Mouse (Mus musculus): ENCODE results near the gene Sema6b. TPM values are rescaled to one million over a fixed set of nuclear protein-coding genes. Genes with fewer than 3 reads are reported as not detected.

Sema6b gene
- polyA plus RNA-seq, 1 experiment from 2014 or later = 16.2 TPM

- Histone ChIP-seq H3K36me3 (no peaks in the 10 kb centered on the region), H3K27me3 (replicated peaks) (peaks cover 17% of the 10 kb centered on the region), H3K4me2 (peak overlapping the region; percentile 73), H3K27ac (replicated peaks) (no peak overlapping the region), H3K4me1 (peaks cover 46% of the 10 kb centered on the region), H3K4me3 (replicated peaks) (peak overlapping the region; percentile 47), H3K9ac (replicated peaks) (peak overlapping the region; percentile 42), H3K9me3 (replicated peaks) (no peaks in the 10 kb centered on the region)
- ATAC-seq (ENCODE audit: low FRiP score) = peak; percentile 65
- WGBS = under 1% methylated on average over 36 of the region's 47 CpGs
These were observed 1.8 kb upstream of the Sema6b start for GRCm38 (mm10) chr17:56141702-56142605.

- WGBS = 5% methylated on average over 21 of the region's 21 CpGs
- Histone ChIP-seq H3K4me2 (peak overlapping the region; percentile 76), H3K27me3 (replicated peaks) (peaks cover 8% of the 10 kb centered on the region), H3K36me3 (no peaks in the 10 kb centered on the region), H3K4me1 (peaks cover 62% of the 10 kb centered on the region), H3K27ac (replicated peaks) (peak overlapping the region; percentile 84), H3K9me3 (replicated peaks) (no peaks in the 10 kb centered on the region), H3K4me3 (replicated peaks) (peak overlapping the region; percentile 90), H3K9ac (replicated peaks) (peak overlapping the region; percentile 91)
- peak; percentile 43 for ATAC-seq (ENCODE audit: low FRiP score)
These were observed 788 bp downstream of the Sema6b start for GRCm38 (mm10) chr17:56139355-56139754.

DNA sequence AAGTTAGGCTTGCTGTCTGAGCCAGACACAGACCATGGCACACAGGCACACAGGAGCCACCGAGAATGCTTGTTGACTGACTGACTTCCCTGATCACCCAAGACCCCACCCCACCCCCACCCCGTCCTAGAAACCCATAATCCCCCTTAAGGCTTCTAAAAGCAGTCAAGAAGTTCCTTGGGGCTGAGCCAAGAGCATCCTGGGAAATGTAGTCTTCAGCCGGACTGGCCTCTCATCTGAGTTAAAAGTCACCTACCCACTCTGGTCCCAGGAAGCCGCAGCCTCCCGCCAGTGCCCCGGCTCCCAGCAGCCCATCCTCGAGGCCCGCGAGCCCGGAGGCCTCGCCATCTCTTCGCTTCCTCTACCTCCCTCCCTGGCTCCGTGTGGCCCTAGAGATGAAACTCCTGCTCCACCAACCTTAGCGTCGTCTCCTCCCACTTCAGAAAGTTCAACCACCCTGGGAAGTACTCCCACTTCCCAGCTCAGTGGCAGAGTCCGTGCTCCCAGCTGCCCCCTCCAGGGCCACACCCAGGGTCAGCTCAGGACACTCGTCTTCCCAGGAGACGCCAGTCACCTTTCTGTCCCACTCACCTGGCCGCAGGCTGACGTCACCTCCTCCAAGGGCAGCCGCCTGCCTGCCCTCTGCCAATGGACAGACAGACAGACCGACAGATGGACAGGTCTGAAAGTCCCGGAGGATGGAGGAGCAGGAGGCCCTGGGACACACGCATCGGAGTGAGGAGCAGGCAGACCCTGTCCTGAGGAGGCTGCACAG lies 2.1 kb downstream of the Sema6b start:
- H3K4me1 ChIP-seq = peaks cover 75% of the 10 kb centered on the region

GRCm38 (mm10) chr17:56136558-56136957 lies 3.6 kb downstream of the Sema6b start:
- Histone ChIP-seq H3K27ac (replicated peaks) (no peak overlapping the region), H3K4me2 (no peak overlapping the region), H3K4me1 (peaks cover 69% of the 10 kb centered on the region), H3K27me3 (replicated peaks) (peaks cover 7% of the 10 kb centered on the region), H3K4me3 (replicated peaks) (no peak overlapping the region), H3K9ac (replicated peaks) (no peak overlapping the region), H3K9me3 (replicated peaks) (no peaks in the 10 kb centered on the region), H3K36me3 (0 out of 2 replicates have a peak, but pooled peaks cover 3% of the 10 kb centered on the region)
- ATAC-seq (ENCODE audit: low FRiP score) = no peak
- 93% methylated on average over 7 of the region's 7 CpGs for WGBS

More for the DNA sequence above, 2.1 kb downstream of the Sema6b start:
- H3K9ac ChIP-seq (replicated peaks) = peak overlapping the region; percentile 23; the same call in 1 of the 2 replicates
- H3K4me3 ChIP-seq (replicated peaks) = peak overlapping the region; percentile 90
- peaks cover 8% of the 10 kb centered on the region for H3K27me3 ChIP-seq (replicated peaks)
- no peaks in the 10 kb centered on the region for H3K36me3 ChIP-seq
- no peak for ATAC-seq (ENCODE audit: low FRiP score)
- no peak overlapping the region for H3K27ac ChIP-seq (replicated peaks)
- no peaks in the 10 kb centered on the region for H3K9me3 ChIP-seq (replicated peaks)
- 20% methylated on average over 25 of the region's 25 CpGs for WGBS
- H3K4me2 ChIP-seq = peak overlapping the region; percentile 76

DNA sequence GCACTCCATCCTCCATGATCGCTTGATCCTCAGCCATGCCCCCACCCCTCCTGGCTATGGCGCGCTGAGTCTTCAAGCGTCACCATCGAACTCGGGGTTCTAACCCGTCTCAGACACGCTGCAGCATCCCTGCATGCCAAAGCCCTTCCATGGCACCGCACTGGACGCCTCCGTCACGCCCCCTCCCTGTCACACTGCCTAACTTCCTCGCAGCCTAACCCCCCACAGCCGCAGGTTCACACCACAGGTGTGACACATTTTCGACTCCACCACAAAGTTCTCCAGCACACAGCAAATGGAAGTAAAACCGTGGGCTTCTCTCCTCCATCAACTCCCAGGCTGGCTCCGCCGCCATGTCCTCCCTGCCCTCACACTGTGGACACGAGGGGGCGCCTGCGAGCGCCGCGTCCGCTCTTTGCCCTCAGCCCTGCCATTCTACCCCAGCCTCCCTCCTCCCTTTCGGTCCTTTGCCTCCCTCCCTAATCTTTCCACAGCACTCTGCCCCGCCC lies 5.6 kb downstream of the Sema6b start:
- H3K4me2 ChIP-seq = peak overlapping the region; percentile 53
- 2% methylated on average over 27 of the region's 27 CpGs for WGBS
- peak overlapping the region; percentile 20 for H3K4me3 ChIP-seq (replicated peaks)
- no peaks in the 10 kb centered on the region for H3K9me3 ChIP-seq (replicated peaks)
- peaks cover 61% of the 10 kb centered on the region for H3K4me1 ChIP-seq
- ATAC-seq (ENCODE audit: low FRiP score) = no peak
- H3K9ac ChIP-seq (replicated peaks) = no peak overlapping the region; the same call in 1 of the 2 replicates
- 0 out of 2 replicates have a peak overlapping the region, but pooled peaks have one; percentile 18 for H3K27ac ChIP-seq (replicated peaks)
- peaks cover 23% of the 10 kb centered on the region for H3K36me3 ChIP-seq
- no peaks in the 10 kb centered on the region for H3K27me3 ChIP-seq (replicated peaks)

DNA sequence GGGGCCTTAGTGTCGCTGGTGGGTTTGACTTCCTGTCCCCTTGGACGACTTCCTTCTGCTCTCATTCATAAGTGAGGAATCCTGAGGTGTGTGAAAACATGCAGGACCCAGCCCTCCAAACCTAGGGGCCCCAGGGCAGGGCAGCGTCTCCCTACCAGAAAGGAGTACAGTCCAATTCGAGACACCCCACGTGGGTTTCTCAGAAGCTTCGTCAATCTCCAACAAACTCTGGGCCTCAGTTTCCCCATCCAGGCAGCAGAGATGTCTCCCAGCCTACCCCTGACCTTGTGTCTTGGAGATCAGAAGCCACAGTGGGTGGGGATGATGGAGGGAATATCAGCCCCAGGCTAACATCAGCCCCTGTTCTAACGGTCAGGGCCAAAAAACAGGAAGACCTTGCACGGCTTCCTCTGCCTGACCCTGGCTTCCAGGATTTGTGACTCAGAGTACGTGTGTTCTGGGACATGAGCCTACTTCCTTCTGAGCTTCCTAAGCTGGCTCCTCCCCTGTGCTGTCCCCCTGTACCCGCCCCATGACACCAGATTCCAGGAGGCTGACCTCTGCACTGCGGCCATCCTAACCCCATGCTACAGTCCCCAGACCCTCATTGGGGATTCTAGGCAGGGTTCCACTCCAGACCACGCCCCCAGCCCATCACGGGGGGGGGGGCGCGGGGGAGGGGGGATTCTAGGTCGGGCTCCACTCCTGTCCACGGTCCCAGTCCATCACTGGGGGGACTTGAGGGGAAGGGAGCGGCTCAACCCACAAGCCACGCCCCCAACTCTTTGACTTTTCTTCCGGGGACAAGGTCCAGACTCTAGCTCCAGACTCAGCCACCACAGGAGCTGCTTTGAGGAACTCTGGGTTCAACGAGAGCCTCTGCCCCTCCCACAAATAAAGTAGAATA lies 6.4 kb downstream of the Sema6b start:
- Histone ChIP-seq H3K27ac (replicated peaks) (peak overlapping the region; percentile 24), H3K4me1 (peaks cover 53% of the 10 kb centered on the region), H3K4me3 (replicated peaks) (peak overlapping the region; percentile 20), H3K4me2 (peak overlapping the region; percentile 53), H3K9me3 (replicated peaks) (no peaks in the 10 kb centered on the region), H3K36me3 (peaks cover 30% of the 10 kb centered on the region), H3K9ac (replicated peaks) (no peak overlapping the region; the same call in 1 of the 2 replicates), H3K27me3 (replicated peaks) (no peaks in the 10 kb centered on the region)
- 25% methylated on average over 19 of the region's 21 CpGs for WGBS
- 0 out of 2 replicates have a peak, but pooled peaks have one; percentile 29 for ATAC-seq (ENCODE audit: low FRiP score)

DNA sequence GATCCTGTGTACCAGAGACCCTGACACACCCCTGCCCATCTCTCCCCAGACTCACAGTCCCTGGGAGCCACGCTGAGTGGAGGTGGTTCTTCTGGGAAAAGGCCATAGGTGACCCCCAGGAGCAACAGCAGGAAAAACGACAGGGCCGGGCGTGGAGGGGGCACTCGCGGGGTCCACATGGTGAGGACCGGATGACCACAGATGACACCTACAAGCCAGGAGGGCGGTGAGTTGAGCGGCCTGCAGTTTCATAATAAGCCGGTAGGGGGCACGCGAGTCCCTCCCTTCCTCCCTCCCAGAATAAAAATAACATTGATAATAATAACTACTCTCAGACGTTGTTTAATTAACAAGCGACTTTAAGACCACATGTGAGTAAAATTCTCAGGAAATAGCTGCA lies 7.5 kb downstream of the Sema6b start:
- Histone ChIP-seq H3K27ac (replicated peaks) (no peak overlapping the region), H3K9ac (replicated peaks) (no peak overlapping the region), H3K4me2 (no peak overlapping the region), H3K4me1 (peaks cover 42% of the 10 kb centered on the region), H3K4me3 (replicated peaks) (no peak overlapping the region), H3K27me3 (replicated peaks) (no peaks in the 10 kb centered on the region), H3K9me3 (replicated peaks) (no peaks in the 10 kb centered on the region), H3K36me3 (peaks cover 40% of the 10 kb centered on the region)
- 5% methylated on average over 14 of the region's 14 CpGs for WGBS
- no peak for ATAC-seq (ENCODE audit: low FRiP score)

- Histone ChIP-seq H3K27ac (replicated peaks) (no peak overlapping the region), H3K4me3 (replicated peaks) (no peak overlapping the region), H3K36me3 (peaks cover 49% of the 10 kb centered on the region), H3K9me3 (replicated peaks) (no peaks in the 10 kb centered on the region), H3K4me1 (peaks cover 34% of the 10 kb centered on the region), H3K9ac (replicated peaks) (no peak overlapping the region), H3K27me3 (replicated peaks) (0 out of 2 replicates have a peak, but pooled peaks cover 2% of the 10 kb centered on the region), H3K4me2 (no peak overlapping the region)
- 39% methylated on average over 7 of the region's 7 CpGs for WGBS
- ATAC-seq (ENCODE audit: low FRiP score) = no peak
These were observed 8.3 kb downstream of the Sema6b start for GRCm38 (mm10) chr17:56131814-56132213.

DNA sequence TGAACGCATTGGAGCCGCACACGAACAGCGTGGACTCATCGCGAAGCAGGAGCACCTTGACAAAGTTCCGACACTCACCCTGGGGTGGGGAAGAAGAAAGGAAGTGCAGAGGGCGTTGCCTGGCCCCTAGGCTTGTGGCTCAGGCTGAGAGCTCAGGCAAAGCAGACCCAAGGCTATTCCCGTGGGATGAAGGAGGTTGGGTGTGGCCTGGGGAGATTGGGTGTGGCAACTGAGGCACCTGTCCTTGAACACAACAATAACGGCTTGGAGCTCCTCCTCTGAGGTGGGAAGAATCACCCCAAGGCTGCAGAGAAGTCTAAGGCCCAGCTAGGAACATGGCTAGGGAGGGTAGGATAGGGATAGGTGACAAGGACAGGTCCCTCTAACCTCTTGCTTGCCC lies 9.0 kb downstream of the Sema6b start:
- 90% methylated on average over 10 of the region's 10 CpGs for WGBS
- Histone ChIP-seq H3K9ac (replicated peaks) (no peak overlapping the region), H3K36me3 (peaks cover 56% of the 10 kb centered on the region)

GRCm38 (mm10) chr17:56128246-56128645 lies 11.9 kb downstream of the Sema6b start:
- Histone ChIP-seq H3K4me2 (no peak overlapping the region), H3K27me3 (replicated peaks) (peaks cover 31% of the 10 kb centered on the region), H3K27ac (replicated peaks) (no peak overlapping the region), H3K9ac (replicated peaks) (no peak overlapping the region), H3K9me3 (replicated peaks) (no peaks in the 10 kb centered on the region), H3K4me3 (replicated peaks) (no peak overlapping the region), H3K4me1 (peaks cover 11% of the 10 kb centered on the region), H3K36me3 (peaks cover 82% of the 10 kb centered on the region)
- ATAC-seq (ENCODE audit: low FRiP score) = no peak
- 80% methylated on average over 15 of the region's 15 CpGs for WGBS

More for the DNA sequence above, 9.0 kb downstream of the Sema6b start:
- Histone ChIP-seq H3K9me3 (replicated peaks) (no peaks in the 10 kb centered on the region), H3K27ac (replicated peaks) (no peak overlapping the region), H3K4me1 (peaks cover 29% of the 10 kb centered on the region), H3K27me3 (replicated peaks) (0 out of 2 replicates have a peak, but pooled peaks cover 6% of the 10 kb centered on the region), H3K4me2 (no peak overlapping the region), H3K4me3 (replicated peaks) (no peak overlapping the region)
- no peak for ATAC-seq (ENCODE audit: low FRiP score)

Measured in neural tube, embryonic 15.5 days (tissue).